Mouse (Mus musculus): Measurements from ENCODE around the gene Slc29a3.

- TF ChIP-seq CTCF (IDR thresholded peaks at IDR 0.05; ENCODE audit: low read depth) (no peak), EP300 (IDR thresholded peaks at IDR 0.05; ENCODE audit: low read depth) (no peak)
Observed at GRCm38 (mm10) chr10:60737169-60737728, 15.3 kb downstream of the Slc29a3 start.
